ENCODE assay signal across 9 mouse cellular contexts in the genomic region with DNA sequence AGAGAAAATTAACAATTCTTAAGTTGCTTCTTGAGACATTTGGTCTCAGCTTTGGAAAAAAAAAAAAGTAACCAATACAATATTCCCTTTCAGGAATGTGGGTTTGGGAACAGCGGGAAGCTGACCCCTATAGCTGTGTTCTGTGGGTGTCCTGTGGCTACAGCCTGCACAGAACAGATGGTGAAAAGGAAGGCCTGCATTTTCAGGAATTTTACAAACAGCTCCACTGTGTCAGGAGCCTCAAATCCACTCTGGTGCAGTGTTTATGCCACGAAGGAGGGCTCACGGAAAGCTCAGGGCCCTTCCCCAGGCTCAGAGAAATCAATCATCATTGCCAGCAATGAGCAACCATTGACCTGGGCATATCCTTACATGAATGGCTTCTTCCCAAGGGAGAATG. TPM values are rescaled to one million over a fixed set of nuclear protein-coding genes. Genes with fewer than 3 reads are reported as not detected.
DNase-seq lines count a peak whose midpoint lies in the region; ATAC-seq and TF ChIP-seq lines count a peak whose summit lies in the region.
"Had no signal": no experiment of that assay in that cellular context is flagged by ENCODE, and none has a peak within 500 bp of the region (broad histone marks: within the 10 kb centered on the region; RNA-seq: fewer than 3 reads in every experiment).

No protein-coding gene starts in this region.

- H3K9me3 ChIP-seq in hindbrain, embryonic 16.5 days (ENCODE audit: control insufficient read depth, low read length): no peaks in the 10 kb centered on the region
- H3K9me3 ChIP-seq in stomach, embryonic 15.5 days: no peaks in the 10 kb centered on the region

- no peak overlapping the region for H3K9ac ChIP-seq in hindbrain, embryonic 16.5 days (ENCODE audit: low read depth, low read length)
- H3K9ac ChIP-seq in stomach, embryonic 15.5 days: no peak overlapping the region

- peak overlapping the region; percentile 14 for H3K4me2 ChIP-seq in hindbrain, embryonic 16.5 days (ENCODE audit: low read length)
- peak overlapping the region; percentile 41; the same call in 1 of the 2 replicates for H3K4me2 ChIP-seq in stomach, embryonic 15.5 days

- TF ChIP-seq CTCF in gastrocnemius, adult 2 months (IDR thresholded peaks at IDR 0.05): no peak

- H3K4me3 ChIP-seq in gastrocnemius, adult 2 months: no peak overlapping the region
- H3K4me3 ChIP-seq in hindbrain, embryonic 16.5 days (ENCODE audit: low read length): 0 out of 2 replicates have a peak overlapping the region, but pooled peaks have one; percentile 0
- no peak overlapping the region for H3K4me3 ChIP-seq in stomach, embryonic 15.5 days (replicated peaks)

- no peak for DNase-seq in gastrocnemius, adult 2 months
- DNase-seq in gastrocnemius, postnatal 36 days: no peak
- peak; percentile 6 for DNase-seq in retina, postnatal 1 day
- DNase-seq in retina, embryonic 14.5 days (ENCODE audit: low spot score): no peak
- DNase-seq in spleen, adult 12 weeks (ENCODE audit: low spot score): no peak
- DNase-seq in Muller cell, postnatal 12 days (ENCODE audit: inconsistent ontology term): no peak
- DNase-seq: heart, postnatal 36 days had no signal

- WGBS in hindbrain, embryonic 16.5 days: 43% methylated on average over 3 of the region's 3 CpGs
- WGBS in stomach, embryonic 15.5 days: 39% methylated on average over 3 of the region's 3 CpGs

- H3K36me3 ChIP-seq in hindbrain, embryonic 16.5 days (ENCODE audit: control insufficient read depth, insufficient read depth, low read length): no peaks in the 10 kb centered on the region
- H3K36me3 ChIP-seq in stomach, embryonic 15.5 days: no peaks in the 10 kb centered on the region

- peak overlapping the region; percentile 13; the same call in 1 of the 2 replicates for H3K27ac ChIP-seq in gastrocnemius, adult 2 months
- H3K27ac ChIP-seq in hindbrain, embryonic 16.5 days (ENCODE audit: low read depth, low read length): no peak overlapping the region
- H3K27ac ChIP-seq in stomach, embryonic 15.5 days: no peak overlapping the region

- peaks cover 10% of the 10 kb centered on the region for H3K4me1 ChIP-seq in hindbrain, embryonic 16.5 days (ENCODE audit: control insufficient read depth, insufficient read depth, low read depth, low read length)
- H3K4me1 ChIP-seq in stomach, embryonic 15.5 days: 0 out of 2 replicates have a peak, but pooled peaks cover 3% of the 10 kb centered on the region

- intact Hi-C loops in gastrocnemius, adult 2 months (cut with DNase I): loop anchor here (5.0 kb wide), 2 partner anchors 37 to 187 kb away; no protein-coding TSS in a partner anchor
- intact Hi-C loops in gastrocnemius, postnatal 36 days (cut with DNase I): loop anchor here (1.0 to 5.0 kb wide), 2 partner anchors 107 to 182 kb away; no protein-coding TSS in a partner anchor

- ATAC-seq in hindbrain, embryonic 16.5 days: no peak
- ATAC-seq in stomach, embryonic 15.5 days (ENCODE audit: insufficient read depth, low FRiP score, low read depth): no peak

- H3K27me3 ChIP-seq in hindbrain, embryonic 16.5 days (replicated peaks; ENCODE audit: control insufficient read depth, insufficient read depth, low read length): no peaks in the 10 kb centered on the region
- H3K27me3 ChIP-seq in stomach, embryonic 15.5 days (replicated peaks): no peaks in the 10 kb centered on the region

RNA-seq across cellular contexts. Expression of a gene that starts 21.5 kb away (rescaled TPM):
- 10 to 100 TPM; 18.7 to 21.4 TPM for total RNA-seq in gastrocnemius, adult 2 months (2021)
- 10 to 100 TPM; 12.9 to 16.8 TPM for total RNA-seq in gastrocnemius, postnatal 36 days (2021)
- polyA plus RNA-seq in hindbrain, embryonic 16.5 days (2015; fragmentation: Nextera tagmentation; extraction: Ambion mirVana): 6.3 and 7.4 TPM in 2 replicates
- polyA plus RNA-seq in stomach, embryonic 15.5 days (2015; fragmentation: Nextera tagmentation; extraction: Ambion mirVana): 137 and 160 TPM in 2 replicates

RNA-seq across cellular contexts. Expression of a gene that starts 34.4 kb away (rescaled TPM):
- total RNA-seq in gastrocnemius, adult 2 months (2021): 10 to 100 TPM; 32.0 to 44.5 TPM
- total RNA-seq in gastrocnemius, postnatal 36 days (2021): 10 to 100 TPM; 26.9 to 29.6 TPM
- polyA plus RNA-seq in hindbrain, embryonic 16.5 days (2015; fragmentation: Nextera tagmentation; extraction: Ambion mirVana): 39.1 and 40.2 TPM in 2 replicates
- 13.8 and 17.8 TPM in 2 replicates for polyA plus RNA-seq in stomach, embryonic 15.5 days (2015; fragmentation: Nextera tagmentation; extraction: Ambion mirVana)
